Mouse (Mus musculus) CH12.LX (cell line): ENCODE measurements around the gene Hnrnpa0.

ENCODE experiments used
- JUN ChIP-seq: IDR thresholded peaks from 2 replicates; pipeline ENCODE4 v1.6.1; 2011; ENCODE audit warnings: low read depth, mild to moderate bottlenecking, low read length, improper control_type of control experiment, moderate library complexity; ENCODE audit not compliant: insufficient read depth
- JUND ChIP-seq: conservative IDR thresholded peaks from 2 replicates; pipeline ENCODE4 v1.6.1; 2011; ENCODE audit warnings: low read depth, low read length, improper control_type of control experiment
- POLR2A ChIP-seq: IDR thresholded peaks from 2 replicates; pipeline ENCODE4 v1.6.1; 2011; ENCODE audit warnings: low read depth, mild to moderate bottlenecking, improper control_type of control experiment, low read length
- USF1 ChIP-seq: IDR thresholded peaks from 2 replicates; pipeline ENCODE4 v1.6.1; 2014; ENCODE audit warnings: low read depth, mild to moderate bottlenecking, inconsistent platforms, low read length, improper control_type of control experiment

GRCm38 (mm10) chr13:58083048-58083447 is 45.3 kb downstream of the Hnrnpa0 start:
- TF ChIP-seq POLR2A (no peak), JUND (no peak), USF1 (no peak), JUN (no peak)
